In the genomic region with DNA sequence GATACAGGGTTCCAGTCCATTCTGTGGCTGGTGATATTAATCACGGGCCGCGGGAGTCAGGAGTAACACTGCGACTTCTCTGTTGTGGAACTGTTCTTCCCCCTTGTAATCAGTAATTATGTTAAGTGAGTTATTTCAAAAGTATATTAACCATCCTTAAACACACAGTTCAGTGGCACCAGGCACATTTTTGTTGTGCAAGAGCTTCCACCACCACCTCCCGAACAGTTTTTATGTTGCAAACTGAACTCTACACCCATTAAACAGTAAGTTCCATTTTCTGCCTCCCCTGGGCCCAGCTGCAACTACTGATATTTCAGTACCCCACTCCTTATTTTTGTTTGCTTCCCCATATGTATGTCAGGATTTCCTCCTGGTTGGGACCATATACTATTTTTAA, we compare ENCODE assay signal across 23 mouse cellular contexts. TPM values are rescaled to one million over a fixed set of nuclear protein-coding genes. Genes with fewer than 3 reads are reported as not detected.
DNase-seq lines count a peak whose midpoint lies in the region; ATAC-seq and TF ChIP-seq lines count a peak whose summit lies in the region.
"Had no signal": no experiment of that assay in that cellular context is flagged by ENCODE, and none has a peak within 500 bp of the region (broad histone marks: within the 10 kb centered on the region; RNA-seq: fewer than 3 reads in every experiment).

No protein-coding gene starts in this region.

- no peak for TF ChIP-seq POLR2A in kidney, adult 2 months (IDR thresholded peaks at IDR 0.05; ENCODE audit: low read depth, low read length)

- WGBS in kidney, adult 2 months, result 56% methylated on average over 5 of the region's 5 CpGs
- 97% methylated on average over 5 of the region's 5 CpGs for WGBS in midbrain, embryonic 16.5 days

- H3K27me3 ChIP-seq in kidney, adult 2 months (replicated peaks; ENCODE audit: control insufficient read depth, insufficient read depth, low read length), result no peaks in the 10 kb centered on the region
- H3K27me3 ChIP-seq in midbrain, embryonic 16.5 days (ENCODE audit: control insufficient read depth, insufficient read depth, low read depth, low read length), result no peaks in the 10 kb centered on the region
- H3K27me3 ChIP-seq: CH12.LX; embryonic facial prominence, embryonic 13.5 days; heart, embryonic 13.5 days; Patski had no signal

- peak overlapping the region; percentile 75 for H3K27ac ChIP-seq in kidney, adult 2 months (ENCODE audit: insufficient read depth, low read depth, low read length)
- no peak overlapping the region for H3K27ac ChIP-seq in midbrain, embryonic 16.5 days (ENCODE audit: low read length)
- H3K27ac ChIP-seq: embryonic facial prominence, embryonic 13.5 days; gastrocnemius, adult 2 months; heart, embryonic 13.5 days had no signal

- no peaks in the 10 kb centered on the region for H3K36me3 ChIP-seq in kidney, adult 2 months (ENCODE audit: control insufficient read depth, insufficient read depth, low read length)
- H3K36me3 ChIP-seq in midbrain, embryonic 16.5 days (ENCODE audit: control insufficient read depth, insufficient read depth, low read length), result no peaks in the 10 kb centered on the region
- H3K36me3 ChIP-seq: embryonic facial prominence, embryonic 13.5 days; heart, embryonic 13.5 days had no signal

- peaks cover 40% of the 10 kb centered on the region for H3K4me1 ChIP-seq in kidney, adult 2 months (ENCODE audit: control insufficient read depth, insufficient read depth, low read length)
- no peaks in the 10 kb centered on the region for H3K4me1 ChIP-seq in midbrain, embryonic 16.5 days (ENCODE audit: control insufficient read depth, insufficient read depth, low read length)

- no peak overlapping the region for H3K4me2 ChIP-seq in midbrain, embryonic 16.5 days (ENCODE audit: low read length)
- H3K4me2 ChIP-seq: embryonic facial prominence, embryonic 13.5 days; heart, embryonic 13.5 days had no signal

- ATAC-seq in megakaryocyte, adult 5-6 weeks (ENCODE audit: poor library complexity, severe bottlenecking), result peak; percentile 38
- ATAC-seq in midbrain, embryonic 16.5 days, result no peak
- ATAC-seq: activated CD4-positive, CD25-positive, alpha-beta regulatory T cell, adult 4 months; forebrain, embryonic 14.5 days; Patski had no signal

- H3K9me3 ChIP-seq in midbrain, embryonic 16.5 days (replicated peaks; ENCODE audit: control insufficient read depth, low read length, poor library complexity, severe bottlenecking), result no peaks in the 10 kb centered on the region
- H3K9me3 ChIP-seq: embryonic facial prominence, embryonic 13.5 days; heart, embryonic 13.5 days had no signal

- TF ChIP-seq CTCF in kidney, adult 2 months (conservative IDR thresholded peaks at IDR 0.05; ENCODE audit: insufficient read depth, insufficient read length, low read depth, low read length), result no peak

- H3K9ac ChIP-seq in midbrain, embryonic 16.5 days (ENCODE audit: low read depth, low read length), result no peak overlapping the region
- H3K9ac ChIP-seq: embryonic facial prominence, embryonic 13.5 days; heart, embryonic 13.5 days had no signal

- no peak overlapping the region for H3K4me3 ChIP-seq in kidney, adult 2 months (ENCODE audit: insufficient read depth, low read depth, low read length)
- no peak overlapping the region for H3K4me3 ChIP-seq in midbrain, embryonic 16.5 days (ENCODE audit: low read depth, low read length)
- H3K4me3 ChIP-seq: embryonic facial prominence, embryonic 13.5 days; gastrocnemius, adult 2 months; heart, embryonic 13.5 days had no signal

- peak; percentile 52 for DNase-seq in kidney, adult 2 months
- DNase-seq in kidney, postnatal 4 days, result no peak
- DNase-seq in kidney, postnatal 14 days, result peak; percentile 39
- no peak for DNase-seq in kidney, adult 18-20 months
- peak; percentile 42 for DNase-seq in 416B (ENCODE audit: low read depth)
- DNase-seq: adrenal gland, adult 2 months; adrenal gland, postnatal 25 days; cerebellum, adult 18-20 months; cerebellum, adult 9-11 months; cerebellum, postnatal 36 days; gastrocnemius, adult 2 months; gastrocnemius, postnatal 25 days; heart, adult 11 months; heart, postnatal 36 days had no signal

RNA-seq across cellular contexts. Expression of a gene that starts 22.1 kb away (rescaled TPM):
- 2.7 and 4.8 TPM in 2 replicates for polyA plus RNA-seq in kidney, adult 2 months (2012; rRNA removed)
- total RNA-seq in megakaryocyte, adult 5-6 weeks (2015), result 2.2 and 3.4 TPM in 2 replicates
- 2.5 and 6.5 TPM in 2 replicates for total RNA-seq in megakaryocyte, adult 5-6 weeks (2017)
- 0.67 and 0.75 TPM in 2 replicates for polyA plus RNA-seq in midbrain, embryonic 16.5 days (2015; fragmentation: Nextera tagmentation; extraction: Ambion mirVana)

RNA-seq across cellular contexts. Expression of a gene that starts 28.1 kb away (rescaled TPM):
- 0.52 and 3.2 TPM in 2 replicates for polyA plus RNA-seq in kidney, adult 2 months (2012; rRNA removed)
- 86.6 and 94.4 TPM in 2 replicates for total RNA-seq in megakaryocyte, adult 5-6 weeks (2015)
- 141 and 142 TPM in 2 replicates for total RNA-seq in megakaryocyte, adult 5-6 weeks (2017)
- polyA plus RNA-seq in midbrain, embryonic 16.5 days (2015; fragmentation: Nextera tagmentation; extraction: Ambion mirVana), result 0.77 and 1.1 TPM in 2 replicates
- polyA plus RNA-seq: Patski had no signal

RNA-seq across cellular contexts. Expression of a gene that starts 34.3 kb away (rescaled TPM):
- 125 and 136 TPM in 2 replicates for polyA plus RNA-seq in kidney, adult 2 months (2012; rRNA removed)
- 77.6 and 78.5 TPM in 2 replicates for total RNA-seq in megakaryocyte, adult 5-6 weeks (2015)
- 36.9 and 44.9 TPM in 2 replicates for total RNA-seq in megakaryocyte, adult 5-6 weeks (2017)
- 0.39 and 0.55 TPM in 2 replicates for polyA plus RNA-seq in midbrain, embryonic 16.5 days (2015; fragmentation: Nextera tagmentation; extraction: Ambion mirVana)
- polyA plus RNA-seq: hindbrain, embryonic 11.5 days had no signal

RNA-seq across cellular contexts. Expression of a gene that starts 43.4 kb away (rescaled TPM):
- 175 and 201 TPM in 2 replicates for polyA plus RNA-seq in kidney, adult 2 months (2012; rRNA removed)
- 31.0 and 35.4 TPM in 2 replicates for total RNA-seq in megakaryocyte, adult 5-6 weeks (2015)
- total RNA-seq in megakaryocyte, adult 5-6 weeks (2017), result 40.3 and 46.3 TPM in 2 replicates
- polyA plus RNA-seq in midbrain, embryonic 16.5 days (2015; fragmentation: Nextera tagmentation; extraction: Ambion mirVana), result 5.1 and 6.9 TPM in 2 replicates
- total RNA-seq: CH12.LX had no signal
- polyA plus RNA-seq: Patski had no signal

Comparison
In these comparisons a context has a peak if more than half of its experiments do, and no peak if none do; other contexts are left out.
1. DNase-seq: peak in kidney, adult 2 months (single experiment), kidney, postnatal 14 days (single experiment) and 416B (single experiment); none in kidney, postnatal 4 days (0 of 2) and kidney, adult 18-20 months (single experiment).
2. RNA of a gene that starts 34.3 kb away (polyA plus RNA-seq): 125 to 136 TPM in kidney, adult 2 months; 0.39 to 0.55 TPM in midbrain, embryonic 16.5 days; every median in the first group is over 10 times any median in the second.